ENCODE assay signal across 36 mouse cellular contexts in the genomic region with DNA sequence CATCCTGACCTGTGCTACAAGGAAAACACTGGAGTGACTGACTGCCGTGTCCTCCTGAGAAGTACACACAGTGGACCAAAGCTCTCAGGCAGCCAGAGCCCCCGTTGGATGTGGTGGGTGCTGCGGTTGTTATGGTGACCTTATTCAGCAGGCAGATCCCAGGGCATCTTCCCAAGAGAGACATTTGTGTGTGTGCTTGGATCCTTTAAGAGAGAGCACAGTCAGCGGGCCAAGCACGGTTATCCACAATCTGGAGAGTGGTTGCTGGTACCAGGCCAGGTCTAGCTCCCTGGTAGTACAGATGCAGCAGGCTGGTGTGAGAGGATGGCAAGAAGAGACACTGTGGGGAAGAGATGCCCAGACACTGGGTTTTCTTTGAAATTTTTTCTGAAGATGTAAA. TPM values are rescaled to one million over a fixed set of nuclear protein-coding genes. Genes with fewer than 3 reads are reported as not detected.
DNase-seq lines count a peak whose midpoint lies in the region; ATAC-seq and TF ChIP-seq lines count a peak whose summit lies in the region.
"Had no signal": no experiment of that assay in that cellular context is flagged by ENCODE, and none has a peak within 500 bp of the region (broad histone marks: within the 10 kb centered on the region; RNA-seq: fewer than 3 reads in every experiment).

No protein-coding gene starts in this region.

- no peak overlapping the region for H3K4me2 ChIP-seq in forebrain, postnatal 0 days (ENCODE audit: low read depth)
- no peak overlapping the region for H3K4me2 ChIP-seq in forebrain, embryonic 14.5 days (ENCODE audit: low read length)
- H3K4me2 ChIP-seq: embryonic facial prominence, embryonic 13.5 days; forebrain, embryonic 12.5 days; heart, embryonic 11.5 days; hindbrain, embryonic 12.5 days; hindbrain, embryonic 15.5 days had no signal

- no peak overlapping the region for H3K4me3 ChIP-seq in forebrain, postnatal 0 days (ENCODE audit: low read depth, low read length)
- no peak overlapping the region for H3K4me3 ChIP-seq in forebrain, embryonic 14.5 days (ENCODE audit: low read depth, low read length)
- H3K4me3 ChIP-seq: embryonic facial prominence, embryonic 10.5 days; embryonic facial prominence, embryonic 13.5 days; erythroblast, embryonic 14.5 days; forebrain, embryonic 12.5 days; gastrocnemius, adult 2 months; hindbrain, embryonic 12.5 days; hindbrain, embryonic 15.5 days had no signal

- WGBS in forebrain, postnatal 0 days: 70% methylated on average over 5 of the region's 5 CpGs
- 91% methylated on average over 5 of the region's 5 CpGs for WGBS in forebrain, embryonic 14.5 days

- H3K36me3 ChIP-seq in forebrain, postnatal 0 days (ENCODE audit: insufficient read depth): no peaks in the 10 kb centered on the region
- no peaks in the 10 kb centered on the region for H3K36me3 ChIP-seq in forebrain, embryonic 14.5 days (ENCODE audit: control insufficient read depth, insufficient read depth, low read length)
- H3K36me3 ChIP-seq: embryonic facial prominence, embryonic 10.5 days; embryonic facial prominence, embryonic 13.5 days; forebrain, embryonic 12.5 days; G1E; hindbrain, embryonic 12.5 days; hindbrain, embryonic 15.5 days had no signal

- no peak overlapping the region for H3K9ac ChIP-seq in forebrain, postnatal 0 days
- H3K9ac ChIP-seq in forebrain, embryonic 14.5 days (ENCODE audit: low read length): no peak overlapping the region
- H3K9ac ChIP-seq: embryonic facial prominence, embryonic 13.5 days; forebrain, embryonic 12.5 days; hindbrain, embryonic 12.5 days; hindbrain, embryonic 15.5 days had no signal

- peaks cover 5% of the 10 kb centered on the region; the same call in 1 of the 2 replicates for H3K4me1 ChIP-seq in forebrain, postnatal 0 days (ENCODE audit: insufficient read depth)
- H3K4me1 ChIP-seq in forebrain, embryonic 14.5 days (ENCODE audit: control insufficient read depth, insufficient read depth, low read length): no peaks in the 10 kb centered on the region; the same call in 1 of the 2 replicates

- no peak overlapping the region for H3K27ac ChIP-seq in forebrain, postnatal 0 days (ENCODE audit: low read depth, low read length)
- H3K27ac ChIP-seq in forebrain, embryonic 14.5 days (ENCODE audit: low read depth, low read length): no peak overlapping the region
- H3K27ac ChIP-seq: embryonic facial prominence, embryonic 10.5 days; embryonic facial prominence, embryonic 13.5 days; forebrain, embryonic 12.5 days; gastrocnemius, adult 2 months; hindbrain, embryonic 12.5 days; hindbrain, embryonic 15.5 days had no signal

- peak; percentile 74 for ATAC-seq in forebrain, postnatal 0 days
- ATAC-seq in forebrain, embryonic 14.5 days: no peak
- ATAC-seq: forebrain, embryonic 16.5 days; Patski had no signal

- TF ChIP-seq CTCF in forebrain, postnatal 0 days (IDR thresholded peaks at IDR 0.05; ENCODE audit: low read depth): no peak

- DNase-seq in forebrain, postnatal 0 days: peak; percentile 39
- DNase-seq in forebrain, embryonic 14.5 days (ENCODE audit: low spot score): no peak
- DNase-seq in layer of hippocampus, postnatal 14 days (ENCODE audit: low spot score in 2 of 2): peak; percentile 26 to 35
- DNase-seq in layer of hippocampus, adult 8-10 months (ENCODE audit: low spot score in 2 of 2): no peak
- DNase-seq in right cerebral cortex, postnatal 14 days: peak; percentile 25
- no peak for DNase-seq in right cerebral cortex, adult 18-20 months
- DNase-seq: adrenal gland, postnatal 10 days; adrenal gland, postnatal 36 days; B cell, adult 2 months; cerebellum, adult 18-20 months; cerebellum, adult 9-11 months; cerebellum, postnatal 36 days; embryo, embryonic 11 days; gastrocnemius, adult 2 months; gastrocnemius, postnatal 14 days; heart, adult 11 months had no signal

- no peaks in the 10 kb centered on the region for H3K27me3 ChIP-seq in forebrain, postnatal 0 days (ENCODE audit: insufficient read depth, low read length)
- H3K27me3 ChIP-seq in forebrain, embryonic 14.5 days (replicated peaks; ENCODE audit: control insufficient read depth, insufficient read depth, low read length): no peaks in the 10 kb centered on the region
- H3K27me3 ChIP-seq: CH12.LX; embryonic facial prominence, embryonic 13.5 days; forebrain, embryonic 12.5 days; hindbrain, embryonic 12.5 days; hindbrain, embryonic 15.5 days; Patski had no signal

- H3K9me3 ChIP-seq in forebrain, postnatal 0 days (ENCODE audit: low read length): no peaks in the 10 kb centered on the region
- H3K9me3 ChIP-seq in forebrain, embryonic 14.5 days (replicated peaks; ENCODE audit: control insufficient read depth, low read length): no peaks in the 10 kb centered on the region
- H3K9me3 ChIP-seq: embryonic facial prominence, embryonic 10.5 days; embryonic facial prominence, embryonic 13.5 days; forebrain, embryonic 12.5 days; G1E; hindbrain, embryonic 12.5 days; hindbrain, embryonic 15.5 days had no signal

RNA-seq across cellular contexts. Expression of a gene that starts 2.2 kb away (rescaled TPM):
- total RNA-seq in forebrain, postnatal 0 days (2014; rRNA removed): not detected in 2 replicates
- not detected in 2 replicates for polyA plus RNA-seq in forebrain, postnatal 0 days (2015; fragmentation: Nextera tagmentation; extraction: Ambion mirVana)
- polyA plus RNA-seq in forebrain, embryonic 14.5 days (2014; fragmentation: Nextera tagmentation; extraction: Ambion mirVana): not detected in 2 replicates
- not detected for total RNA-seq in layer of hippocampus, postnatal 14 days (2021)
- not detected for total RNA-seq in layer of hippocampus, adult 8-10 months (2022)
- total RNA-seq: adrenal gland, adult 18-20 months; adrenal gland, postnatal 10 days; adrenal gland, postnatal 36 days; CH12.LX; G1E; gastrocnemius, adult 2 months; gastrocnemius, postnatal 14 days; gastrocnemius, postnatal 4 days; heart, adult 8-10 months; heart, postnatal 25 days; hematopoietic stem cell, adult 5-6 weeks had no signal
- polyA plus RNA-seq: cortical plate, adult 2 months; embryonic facial prominence, embryonic 10.5 days; embryonic facial prominence, embryonic 13.5 days; erythroblast, embryonic 14.5 days; forebrain, embryonic 12.5 days; forebrain, embryonic 16.5 days; frontal cortex, adult 2 months; G1E; heart, embryonic 11.5 days; heart, embryonic 14.5 days; heart, postnatal 0 days; hindbrain, embryonic 12.5 days; hindbrain, embryonic 15.5 days; Patski had no signal

RNA-seq across cellular contexts. Expression of a gene that starts 20.3 kb away (rescaled TPM):
- total RNA-seq in forebrain, postnatal 0 days (2014; rRNA removed): 40.2 and 41.8 TPM in 2 replicates
- 12.4 and 13.6 TPM in 2 replicates for polyA plus RNA-seq in forebrain, postnatal 0 days (2015; fragmentation: Nextera tagmentation; extraction: Ambion mirVana)
- polyA plus RNA-seq in forebrain, embryonic 14.5 days (2014; fragmentation: Nextera tagmentation; extraction: Ambion mirVana): 13.9 and 18.5 TPM in 2 replicates
- 100 to 1,000 TPM; 105 to 110 TPM for total RNA-seq in layer of hippocampus, postnatal 14 days (2021)
- total RNA-seq in layer of hippocampus, adult 8-10 months (2022): 100 to 1,000 TPM; 111 to 134 (median 121) TPM

RNA-seq across cellular contexts. Expression of a gene that starts 57.4 kb away (rescaled TPM):
- total RNA-seq in forebrain, postnatal 0 days (2014; rRNA removed): 20.4 and 23.0 TPM in 2 replicates
- polyA plus RNA-seq in forebrain, postnatal 0 days (2015; fragmentation: Nextera tagmentation; extraction: Ambion mirVana): 33.4 and 37.0 TPM in 2 replicates
- polyA plus RNA-seq in forebrain, embryonic 14.5 days (2014; fragmentation: Nextera tagmentation; extraction: Ambion mirVana): 36.4 and 41.1 TPM in 2 replicates
- 10 to 100 TPM; 24.4 to 25.6 TPM for total RNA-seq in layer of hippocampus, postnatal 14 days (2021)
- 10 to 100 TPM; 23.9 to 31.0 (median 26.3) TPM for total RNA-seq in layer of hippocampus, adult 8-10 months (2022)

Comparison
In these comparisons a context has a peak if more than half of its experiments do, and no peak if none do; other contexts are left out.
1. DNase-seq: peak in forebrain, postnatal 0 days (single experiment), layer of hippocampus, postnatal 14 days (2 of 2) and right cerebral cortex, postnatal 14 days (single experiment); none in forebrain, embryonic 14.5 days (single experiment), layer of hippocampus, adult 8-10 months (0 of 2) and right cerebral cortex, adult 18-20 months (single experiment).